ENCODE assay signal across 7 mouse cellular contexts in the genomic region with DNA sequence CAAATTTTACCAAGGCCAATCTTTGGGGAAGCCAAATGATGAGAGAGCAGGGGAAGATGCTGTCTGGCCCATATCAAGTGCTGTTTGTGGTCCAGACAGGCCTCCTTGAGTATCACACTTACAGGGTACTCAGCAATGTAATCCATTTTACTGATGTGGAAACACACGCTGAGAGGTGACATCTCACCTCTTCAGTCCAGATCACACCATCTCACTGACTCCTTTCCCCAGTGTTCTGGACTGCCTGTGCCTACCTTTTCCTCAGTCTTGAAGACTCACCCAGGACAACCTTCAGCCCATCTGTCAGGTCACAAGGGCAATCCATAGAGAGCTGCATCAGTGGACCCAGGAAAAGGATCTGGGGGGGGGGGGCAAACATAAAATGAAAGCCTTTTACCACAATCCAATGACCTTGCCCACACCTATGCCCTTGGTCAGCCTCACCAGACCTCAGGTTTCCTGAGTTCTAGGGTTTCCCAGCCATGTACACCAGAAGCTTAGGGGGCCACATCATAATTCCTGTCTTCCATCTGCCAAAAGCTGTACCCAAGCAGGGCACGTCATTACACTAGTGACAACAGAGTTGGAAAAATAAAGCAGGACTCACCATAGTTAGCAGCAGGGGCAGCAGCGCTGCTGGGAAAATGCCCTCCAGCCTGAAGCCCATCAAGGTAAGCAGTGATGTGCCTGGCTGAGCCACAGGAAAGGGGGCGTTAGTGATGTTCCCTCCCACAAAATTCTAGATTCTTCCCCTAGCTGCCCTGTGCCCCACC. TPM values are rescaled to one million over a fixed set of nuclear protein-coding genes. Genes with fewer than 3 reads are reported as not detected.
DNase-seq lines count a peak whose midpoint lies in the region; ATAC-seq and TF ChIP-seq lines count a peak whose summit lies in the region.

No protein-coding gene starts in this region.

- no peaks in the 10 kb centered on the region for H3K36me3 ChIP-seq in thymus, adult 2 months (ENCODE audit: control insufficient read depth, insufficient read depth, low read length)
- H3K36me3 ChIP-seq in forebrain, embryonic 14.5 days (ENCODE audit: control insufficient read depth, insufficient read depth, low read length), result peaks cover 35% of the 10 kb centered on the region
- no peaks in the 10 kb centered on the region; the same call in none of the 2 replicates for H3K36me3 ChIP-seq in liver, embryonic 14.5 days (replicated peaks; ENCODE audit: control insufficient read depth, insufficient read depth, low read depth)

- peak overlapping the region; percentile 92 for H3K9ac ChIP-seq in forebrain, embryonic 14.5 days (ENCODE audit: low read length)
- H3K9ac ChIP-seq in liver, embryonic 14.5 days (replicated peaks), result peak overlapping the region; percentile 82

- H3K4me3 ChIP-seq in thymus, adult 2 months (ENCODE audit: control insufficient read depth, insufficient read depth, low read length), result peak overlapping the region; percentile 83
- H3K4me3 ChIP-seq in forebrain, embryonic 14.5 days (ENCODE audit: low read depth, low read length), result peak overlapping the region; percentile 86
- H3K4me3 ChIP-seq in liver, embryonic 14.5 days (ENCODE audit: insufficient read depth in 1 of 2, low read depth in 2 of 2, low read length in 2 of 2), result peak overlapping the region; percentile 81 to 88

- H3K4me2 ChIP-seq in forebrain, embryonic 14.5 days (ENCODE audit: low read length), result peak overlapping the region; percentile 91
- peak overlapping the region; percentile 85 for H3K4me2 ChIP-seq in liver, embryonic 14.5 days (ENCODE audit: low read depth)

- no peak for TF ChIP-seq EP300 in liver, embryonic 14.5 days (IDR thresholded peaks at IDR 0.05; ENCODE audit: low read depth)

- ATAC-seq in forebrain, embryonic 14.5 days, result no peak
- peak; percentile 8 for ATAC-seq in liver, embryonic 14.5 days (ENCODE audit: insufficient read depth)

- WGBS in thymus, adult 2 months, result 40% methylated on average over 4 of the region's 4 CpGs
- WGBS in forebrain, embryonic 14.5 days, result 31% methylated on average over 4 of the region's 4 CpGs
- 32% methylated on average over 4 of the region's 4 CpGs for WGBS in liver, embryonic 14.5 days (ENCODE audit: insufficient replicate concordance)

- no peaks in the 10 kb centered on the region for H3K9me3 ChIP-seq in forebrain, embryonic 14.5 days (replicated peaks; ENCODE audit: control insufficient read depth, low read length)
- no peaks in the 10 kb centered on the region for H3K9me3 ChIP-seq in liver, embryonic 14.5 days (ENCODE audit: control insufficient read depth, low read length)

- peaks cover 9% of the 10 kb centered on the region for H3K4me1 ChIP-seq in thymus, adult 2 months (replicated peaks; ENCODE audit: control insufficient read depth, insufficient read depth, low read length)
- peaks cover 6% of the 10 kb centered on the region for H3K4me1 ChIP-seq in forebrain, embryonic 14.5 days (ENCODE audit: control insufficient read depth, insufficient read depth, low read length)
- H3K4me1 ChIP-seq in liver, embryonic 14.5 days (replicated peaks; ENCODE audit: control insufficient read depth in 2 of 2, insufficient read depth in 2 of 2, low read length in 1 of 2), result peaks cover 5 to 17% of the 10 kb centered on the region in 2 experiments; a peak in 3 of 4 replicates

- intact Hi-C loops in gastrocnemius, postnatal 36 days (cut with DNase I), result loop anchor here (10.0 kb wide), 1 partner anchor 340 kb away; the partner anchor contains the start of gene Mrpl11

- no peak overlapping the region for H3K27ac ChIP-seq in thymus, adult 2 months (ENCODE audit: control insufficient read depth, insufficient read depth, low read length)
- peak overlapping the region; percentile 82; the same call in 1 of the 2 replicates for H3K27ac ChIP-seq in forebrain, embryonic 14.5 days (ENCODE audit: low read depth, low read length)
- H3K27ac ChIP-seq in liver, embryonic 14.5 days, result no peak overlapping the region

- no peak for TF ChIP-seq CTCF in thymus, adult 2 months (IDR thresholded peaks at IDR 0.05; ENCODE audit: borderline replicate concordance, control insufficient read depth, extremely low read depth, insufficient read depth, low read length, poor library complexity)
- TF ChIP-seq CTCF in liver, embryonic 14.5 days (IDR thresholded peaks at IDR 0.05; ENCODE audit: low read depth), result no peak

- TF ChIP-seq POLR2A in thymus, adult 2 months (IDR thresholded peaks at IDR 0.05; ENCODE audit: control insufficient read depth, extremely low read depth, insufficient read depth, low read length, poor library complexity), result no peak

- H3K27me3 ChIP-seq in thymus, adult 2 months (ENCODE audit: control insufficient read depth, insufficient read depth, low read length), result no peaks in the 10 kb centered on the region
- H3K27me3 ChIP-seq in forebrain, embryonic 14.5 days (replicated peaks; ENCODE audit: control insufficient read depth, insufficient read depth, low read length), result no peaks in the 10 kb centered on the region
- H3K27me3 ChIP-seq in liver, embryonic 14.5 days (ENCODE audit: control insufficient read depth, insufficient read depth, low read length), result no peaks in the 10 kb centered on the region

- no peak for DNase-seq in thymus, adult 2 months
- no peak for DNase-seq in thymus, adult 18-20 months
- DNase-seq in forebrain, embryonic 14.5 days (ENCODE audit: low spot score), result no peak
- DNase-seq in liver, embryonic 14.5 days (ENCODE audit: low read depth in 3 of 3, low spot score in 3 of 3), result no peak
- DNase-seq in c-Kit-positive CD71-positive TER-119-positive erythroid progenitor cells, embryonic 14.5 days (ENCODE audit: low spot score), result no peak
- DNase-seq in adrenal gland, adult 8-10 months, result no peak
- DNase-seq in gastrocnemius, postnatal 36 days, result no peak

RNA-seq across cellular contexts. Expression of gene Rce1, which starts 0.8 kb away (rescaled TPM):
- 151 and 163 TPM in 2 replicates for polyA plus RNA-seq in thymus, adult 2 months (2012; rRNA removed)
- polyA plus RNA-seq in forebrain, embryonic 14.5 days (2014; fragmentation: Nextera tagmentation; extraction: Ambion mirVana), result 57.1 and 57.5 TPM in 2 replicates
- polyA plus RNA-seq in liver, embryonic 14.5 days (2012; rRNA removed), result 20.0 and 26.7 TPM in 2 replicates
- polyA plus RNA-seq in liver, embryonic 14.5 days (2014; fragmentation: Nextera tagmentation; extraction: Ambion mirVana), result 23.6 and 25.2 TPM in 2 replicates
- total RNA-seq in adrenal gland, adult 8-10 months (2022), result 10 to 100 TPM; 34.0 to 47.7 (median 38.9) TPM
- total RNA-seq in gastrocnemius, postnatal 36 days (2021), result 1 to 10 TPM; 4.6 to 5.7 TPM

RNA-seq across cellular contexts. Expression of gene Lrfn4, which starts 9.1 kb away (rescaled TPM):
- polyA plus RNA-seq in thymus, adult 2 months (2012; rRNA removed), result 17.3 and 18.1 TPM in 2 replicates
- polyA plus RNA-seq in forebrain, embryonic 14.5 days (2014; fragmentation: Nextera tagmentation; extraction: Ambion mirVana), result 12.2 and 12.6 TPM in 2 replicates
- polyA plus RNA-seq in liver, embryonic 14.5 days (2012; rRNA removed), result 2.1 and 2.6 TPM in 2 replicates
- polyA plus RNA-seq in liver, embryonic 14.5 days (2014; fragmentation: Nextera tagmentation; extraction: Ambion mirVana), result 0.42 and 0.64 TPM in 2 replicates
- 1 to 10 TPM; 3.9 to 9.3 (median 6.5) TPM for total RNA-seq in adrenal gland, adult 8-10 months (2022)
- total RNA-seq in gastrocnemius, postnatal 36 days (2021), result 1 to 10 TPM; 1.1 to 1.8 TPM
